Mouse (Mus musculus): ENCODE measurements around the gene Trim63.

DNA sequence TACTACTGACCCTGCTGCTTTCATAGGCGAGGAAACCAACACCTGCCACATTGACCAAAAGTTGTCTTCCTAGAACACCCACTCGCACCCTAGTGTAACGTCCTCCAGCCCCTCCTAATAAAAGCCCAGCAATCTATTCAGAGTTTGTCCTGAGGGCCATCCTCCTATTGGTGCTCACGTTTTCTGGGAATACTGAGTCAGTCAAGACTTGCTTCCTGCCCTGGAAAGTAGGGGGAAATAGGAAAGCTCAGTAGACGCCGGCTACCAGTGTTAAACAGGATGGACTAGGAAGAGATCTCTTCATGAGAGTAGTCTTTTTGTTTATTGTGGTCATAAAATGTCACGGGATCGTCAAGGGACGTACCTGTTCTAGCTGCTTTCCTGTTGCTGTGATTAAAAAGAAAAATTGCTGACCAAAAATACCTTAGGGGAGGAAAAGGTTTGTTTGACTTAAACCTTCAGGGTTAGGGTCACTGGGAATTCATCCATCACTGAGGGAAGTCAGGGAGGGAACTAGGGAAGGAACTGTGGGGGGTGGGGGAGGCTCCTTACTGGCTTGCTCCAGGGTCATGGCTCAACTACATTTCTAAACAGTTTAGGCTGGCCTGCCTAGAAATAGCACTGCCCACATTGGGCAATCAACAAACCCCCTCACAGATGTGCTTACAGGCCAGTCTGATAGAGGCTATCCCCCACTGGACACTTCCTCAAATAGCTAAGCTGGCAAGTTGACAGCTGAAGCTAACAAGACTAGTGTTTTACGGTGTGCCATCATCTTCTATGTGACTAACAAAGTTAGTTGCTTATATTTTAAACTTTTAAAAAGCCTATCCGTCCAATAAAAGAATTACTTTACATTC, 26.3 kb upstream of the Trim63 start:
- TF ChIP-seq CTCF (IDR thresholded peaks at IDR 0.05; ENCODE audit: low read depth, low read length) (no peak), POLR2A (IDR thresholded peaks at IDR 0.05; ENCODE audit: extremely low read depth, insufficient read depth, low read length) (no peak)
